In the genomic region with DNA sequence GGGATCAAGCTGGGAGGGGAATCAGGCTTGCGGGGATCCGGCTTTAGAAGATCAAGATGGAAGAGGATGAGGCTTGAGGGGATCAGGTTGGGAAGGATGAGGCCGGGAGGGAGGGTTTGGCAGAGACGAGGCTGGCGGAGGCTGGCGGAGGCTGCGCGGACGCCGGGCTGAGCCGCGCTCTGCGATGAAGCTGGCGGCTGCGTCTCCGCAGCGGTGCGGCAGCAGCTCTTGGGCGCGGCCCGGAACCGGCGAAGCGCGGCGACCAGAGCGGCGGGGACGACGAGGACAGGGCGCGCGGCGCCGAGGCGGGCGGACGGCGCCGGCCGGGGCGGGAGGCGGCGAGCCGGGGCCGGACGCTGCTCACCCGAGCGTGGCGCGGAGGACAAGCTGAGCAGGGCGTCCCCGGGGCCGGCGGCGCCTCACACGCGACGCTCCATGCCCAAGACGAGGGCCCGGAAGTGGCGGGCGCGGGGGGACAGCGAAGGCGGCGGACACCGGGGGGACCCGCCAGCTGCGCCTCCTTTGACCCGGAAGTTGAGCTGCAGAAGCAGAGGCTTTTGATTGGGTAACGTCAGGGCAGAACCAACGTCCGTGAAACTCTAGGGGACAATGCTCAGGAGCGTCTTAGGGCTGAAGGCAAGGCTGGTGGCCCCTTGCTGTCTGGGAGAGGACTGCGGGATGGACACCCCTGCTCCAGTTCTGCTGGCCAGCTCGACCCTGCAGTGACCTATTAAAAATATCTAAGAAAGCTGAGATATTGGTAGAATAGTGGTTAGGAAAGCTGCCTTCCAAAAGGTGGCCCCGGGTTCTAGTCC, we compare ENCODE assay signal across 8 mouse cellular contexts. TPM values are rescaled to one million over a fixed set of nuclear protein-coding genes. Genes with fewer than 3 reads are reported as not detected.
DNase-seq lines count a peak whose midpoint lies in the region; ATAC-seq and TF ChIP-seq lines count a peak whose summit lies in the region.

A gene (minus strand): TSS at position 529 of the 815 bp plus-strand sequence.

- peak within 1 kb of the TSS; percentile 95 for H3K4me3 ChIP-seq in hindbrain, embryonic 10.5 days
- peak within 1 kb of the TSS; percentile 77 for H3K4me3 ChIP-seq in lung, postnatal 0 days (ENCODE audit: low read depth, low read length)

- peak; percentile 98 for ATAC-seq in frontal cortex, adult (ENCODE audit: low TSS enrichment)
- peak; percentile 98 for ATAC-seq in lung, postnatal 0 days

- peak; percentile 58 for TF ChIP-seq CTCF in lung, postnatal 0 days (IDR thresholded peaks at IDR 0.05)

- H3K27ac ChIP-seq in hindbrain, embryonic 10.5 days = peak within 1 kb of the TSS; percentile 95
- H3K27ac ChIP-seq in lung, postnatal 0 days (ENCODE audit: low read length) = peak within 1 kb of the TSS; percentile 94

- no peaks in the 10 kb centered on the region for H3K27me3 ChIP-seq in hindbrain, embryonic 10.5 days (ENCODE audit: insufficient read depth, poor library complexity, severe bottlenecking)
- no peaks in the 10 kb centered on the region for H3K27me3 ChIP-seq in lung, postnatal 0 days (replicated peaks; ENCODE audit: insufficient read depth, low read length)

- H3K9ac ChIP-seq in lung, postnatal 0 days (replicated peaks; ENCODE audit: low read depth) = peak within 1 kb of the TSS; percentile 82

- H3K9me3 ChIP-seq in hindbrain, embryonic 10.5 days = no peaks in the 10 kb centered on the region
- H3K9me3 ChIP-seq in lung, postnatal 0 days (ENCODE audit: low read length) = no peaks in the 10 kb centered on the region

- DNase-seq in MN1 (ENCODE audit: low spot score) = peak; percentile 98
- peak; percentile 96 for DNase-seq in cerebellum, adult 9-10 months
- DNase-seq in hindbrain, embryonic 10.5 days (ENCODE audit: low spot score) = peak; percentile 93
- peak; percentile 95 for DNase-seq in layer of hippocampus, adult 9-11 months
- DNase-seq in lung, postnatal 0 days (ENCODE audit: low spot score) = peak; percentile 99
- DNase-seq in ovary, postnatal 14 days (ENCODE audit: low spot score) = peak; percentile 76
- peak; percentile 90 for DNase-seq in thymus, postnatal 14 days

- H3K36me3 ChIP-seq in hindbrain, embryonic 10.5 days = peaks cover 17% of the 10 kb centered on the region
- H3K36me3 ChIP-seq in lung, postnatal 0 days (ENCODE audit: insufficient read depth, low read length) = no peaks in the 10 kb centered on the region

- peak; percentile 52; the same call in 1 of the 2 replicates for TF ChIP-seq EP300 in lung, postnatal 0 days (IDR thresholded peaks at IDR 0.05)

- H3K4me2 ChIP-seq in lung, postnatal 0 days (replicated peaks; ENCODE audit: low read depth, low read length) = peak within 1 kb of the TSS; percentile 81

- WGBS in hindbrain, embryonic 10.5 days = under 1% methylated on average over 78 of the region's 78 CpGs
- WGBS in lung, postnatal 0 days = 0% methylated on average over 43 of the region's 78 CpGs

- peaks cover 36% of the 10 kb centered on the region for H3K4me1 ChIP-seq in hindbrain, embryonic 10.5 days (replicated peaks)
- peaks cover 10% of the 10 kb centered on the region for H3K4me1 ChIP-seq in lung, postnatal 0 days (ENCODE audit: insufficient read depth, low read depth, low read length)

RNA-seq across cellular contexts. Expression of the gene that starts here (rescaled TPM):
- 43.0 and 52.3 TPM in 2 replicates for polyA plus RNA-seq in hindbrain, embryonic 10.5 days (2016; fragmentation: Nextera tagmentation; extraction: Ambion mirVana)
- 25.7 and 30.3 TPM in 2 replicates for polyA plus RNA-seq in lung, postnatal 0 days (2015; fragmentation: Nextera tagmentation; extraction: Ambion mirVana)

Comparison
In these comparisons a context has a peak if more than half of its experiments do, and no peak if none do; other contexts are left out.
1. Peak in every context shown above with its lines: DNase-seq, ATAC-seq, H3K4me3 ChIP-seq and H3K27ac ChIP-seq.